Mouse (Mus musculus) liver, adult 2 months (tissue): ENCODE results near the gene Anxa5. TPM values are rescaled to one million over a fixed set of nuclear protein-coding genes. Genes with fewer than 3 reads are reported as not detected.

Source experiments
- DNase-seq: peaks from one replicate; pipeline ENCODE4 v3.0.0-alpha.2; 2011; ENCODE audit warnings: low read depth, low spot score; ENCODE audit errors: extremely low read depth
- H3K27ac ChIP-seq: fragments of 200-500 bp; replicated peaks from 2 replicates; pipeline ENCODE4 v1.5.1; 2012; ENCODE audit warnings: low read depth, mild to moderate bottlenecking, control low read depth, inconsistent platforms, low read length; ENCODE audit not compliant: insufficient read depth
- H3K27me3 ChIP-seq: fragments of 200-500 bp; 2 replicates; pipeline ENCODE4 v1.6.1; 2012; ENCODE audit warnings: mild to moderate bottlenecking, moderate library complexity, low read length, inconsistent platforms; ENCODE audit not compliant: control insufficient read depth, insufficient read depth
- H3K36me3 ChIP-seq: fragments of 200-500 bp; 2 replicates; pipeline ENCODE4 v1.6.1; 2012; ENCODE audit warnings: low read length, inconsistent platforms; ENCODE audit not compliant: control insufficient read depth, insufficient read depth
- H3K4me1 ChIP-seq: fragments of 200-500 bp; 2 replicates; pipeline ENCODE4 v1.6.1; 2011; ENCODE audit warnings: low read length; ENCODE audit not compliant: control insufficient read depth, insufficient read depth
- H3K4me3 ChIP-seq: fragments of 200-500 bp; 2 replicates; pipeline ENCODE4 v1.5.1; 2011; ENCODE audit warnings: low read depth, mild to moderate bottlenecking, control low read depth, low read length, moderate library complexity; ENCODE audit not compliant: insufficient read depth
- H3K79me2 ChIP-seq: fragments of 200-500 bp; 2 replicates; pipeline ENCODE4 v1.6.1; 2012; ENCODE audit warnings: inconsistent platforms, mild to moderate bottlenecking, low read length, moderate library complexity; ENCODE audit not compliant: control insufficient read depth, insufficient read depth
- H3K9ac ChIP-seq: fragments of 200-500 bp; 2 replicates; pipeline ENCODE4 v1.6.1; 2012; ENCODE audit warnings: low read depth, mild to moderate bottlenecking, control low read depth, inconsistent platforms, low read length
- CTCF ChIP-seq: fragments of 200-500 bp; IDR thresholded peaks from 2 replicates; pipeline ENCODE4 v1.5.1; 2011; ENCODE audit warnings: low read depth, low read length, control low read depth
- POLR2A ChIP-seq: fragments of 200-500 bp; IDR thresholded peaks from 2 replicates; pipeline ENCODE4 v1.6.1; 2011; ENCODE audit warnings: low read length, control low read depth; ENCODE audit not compliant: insufficient read depth; ENCODE audit errors: extremely low read depth
- WGBS: fragments of 180-500 bp; shearing (Covaris S2); methylation state at CpG from one replicate; pipeline ENCODE4 v1.1.7; 2018; 5-methylcytosine and 5-hydroxymethylcytosine counted together
- polyA plus RNA-seq: library from polyadenylated mRNA; depleted of rRNA; stranded (reverse); fragments of >200 nt; gene quantifications from 2 replicates; pipeline ENCODE4 v1.2.3, GENCODE M21; 2012
- total RNA-seq: library from RNA; depleted of rRNA; stranded (reverse); fragments of >200 nt; gene quantifications from 2 replicates; pipeline ENCODE4 v1.2.3, GENCODE M21; 2014

Anxa5 gene
- total and polyA plus RNA-seq, 2 experiments, result 77.4 to 152 TPM

- Histone ChIP-seq H3K9ac (no peak overlapping the region), H3K4me3 (no peak overlapping the region), H3K79me2 (peaks cover 8% of the 10 kb centered on the region; the same call in 1 of the 2 replicates), H3K27me3 (no peaks in the 10 kb centered on the region), H3K27ac (no peak overlapping the region), H3K4me1 (peaks cover 17% of the 10 kb centered on the region), H3K36me3 (no peaks in the 10 kb centered on the region; the same call in 1 of the 2 replicates)
- TF ChIP-seq POLR2A (no peak), CTCF (no peak)
- DNase-seq, result peak; percentile 55
- WGBS, result 40% methylated on average over 2 of the region's 2 CpGs
Observed at GRCm38 (mm10) chr3:36468871-36469270, 6.8 kb downstream of the Anxa5 start.

GRCm38 (mm10) chr3:36467632-36468031 lies 8.1 kb downstream of the Anxa5 start:
- Histone ChIP-seq H3K36me3 (peaks cover 7% of the 10 kb centered on the region; the same call in 1 of the 2 replicates), H3K79me2 (peaks cover 8% of the 10 kb centered on the region; the same call in 1 of the 2 replicates), H3K9ac (no peak overlapping the region), H3K4me3 (no peak overlapping the region), H3K27ac (no peak overlapping the region), H3K4me1 (peaks cover 14% of the 10 kb centered on the region), H3K27me3 (no peaks in the 10 kb centered on the region)
- WGBS, result 80% methylated on average over 7 of the region's 7 CpGs
- no peak for DNase-seq
- TF ChIP-seq CTCF (no peak), POLR2A (no peak)

- Histone ChIP-seq H3K36me3 (peaks cover 21% of the 10 kb centered on the region), H3K27me3 (no peaks in the 10 kb centered on the region), H3K79me2 (peaks cover 8% of the 10 kb centered on the region; the same call in 1 of the 2 replicates), H3K27ac (no peak overlapping the region), H3K4me1 (peaks cover 8% of the 10 kb centered on the region), H3K9ac (no peak overlapping the region), H3K4me3 (no peak overlapping the region)
- DNase-seq, result no peak
- TF ChIP-seq POLR2A (no peak), CTCF (no peak)
- 71% methylated on average over 7 of the region's 7 CpGs for WGBS
Observed at GRCm38 (mm10) chr3:36465538-36465937, 10.2 kb downstream of the Anxa5 start.

GRCm38 (mm10) chr3:36462348-36462747 lies 13.3 kb downstream of the Anxa5 start:
- H3K27me3 ChIP-seq, result no peaks in the 10 kb centered on the region
- H3K4me3 ChIP-seq, result no peak overlapping the region
- TF ChIP-seq CTCF, result no peak
- TF ChIP-seq POLR2A, result no peak
- DNase-seq, result no peak
- H3K79me2 ChIP-seq, result peaks cover 5% of the 10 kb centered on the region; the same call in 1 of the 2 replicates
- H3K36me3 ChIP-seq, result peaks cover 44% of the 10 kb centered on the region
- no peak overlapping the region for H3K27ac ChIP-seq
- H3K4me1 ChIP-seq, result no peaks in the 10 kb centered on the region
- H3K9ac ChIP-seq, result no peak overlapping the region
- 52% methylated on average over 1 of the region's 1 CpGs for WGBS

- Histone ChIP-seq H3K9ac (no peak overlapping the region), H3K4me1 (no peaks in the 10 kb centered on the region), H3K36me3 (peaks cover 49% of the 10 kb centered on the region), H3K27ac (no peak overlapping the region), H3K79me2 (peaks cover 5% of the 10 kb centered on the region; the same call in 1 of the 2 replicates), H3K27me3 (no peaks in the 10 kb centered on the region), H3K4me3 (no peak overlapping the region)
- DNase-seq, result no peak
- 95% methylated on average over 5 of the region's 5 CpGs for WGBS
- TF ChIP-seq POLR2A (no peak), CTCF (no peak)
Observed at GRCm38 (mm10) chr3:36461819-36462218, 13.9 kb downstream of the Anxa5 start.

GRCm38 (mm10) chr3:36460717-36461116 lies 15.0 kb downstream of the Anxa5 start:
- Histone ChIP-seq H3K27ac (no peak overlapping the region), H3K36me3 (peaks cover 55% of the 10 kb centered on the region), H3K4me3 (no peak overlapping the region), H3K27me3 (no peaks in the 10 kb centered on the region), H3K79me2 (peaks cover 3% of the 10 kb centered on the region; the same call in 1 of the 2 replicates), H3K4me1 (no peaks in the 10 kb centered on the region), H3K9ac (no peak overlapping the region)
- WGBS, result 82% methylated on average over 7 of the region's 7 CpGs
- no peak for DNase-seq
- TF ChIP-seq CTCF, result no peak
- no peak for TF ChIP-seq POLR2A
